Mouse (Mus musculus) bone marrow macrophage, adult 2 months (primary cell): ENCODE data around the gene Snhg11.

Source experiments
- CTCF ChIP-seq: IDR thresholded peaks from 2 replicates; pipeline ENCODE4 v1.5.1; 2012; ENCODE audit warnings: low read depth, mild to moderate bottlenecking, low read length, moderate library complexity
- POLR2A ChIP-seq: IDR thresholded peaks from 2 replicates; pipeline ENCODE4 v1.6.1; 2012; ENCODE audit warnings: mild to moderate bottlenecking, low read depth, low read length, borderline replicate concordance

- TF ChIP-seq CTCF (no peak), POLR2A (no peak)
These were observed 5.3 kb upstream of the Snhg11 start for GRCm38 (mm10) chr2:158370173-158370550.
